In the genomic region with DNA sequence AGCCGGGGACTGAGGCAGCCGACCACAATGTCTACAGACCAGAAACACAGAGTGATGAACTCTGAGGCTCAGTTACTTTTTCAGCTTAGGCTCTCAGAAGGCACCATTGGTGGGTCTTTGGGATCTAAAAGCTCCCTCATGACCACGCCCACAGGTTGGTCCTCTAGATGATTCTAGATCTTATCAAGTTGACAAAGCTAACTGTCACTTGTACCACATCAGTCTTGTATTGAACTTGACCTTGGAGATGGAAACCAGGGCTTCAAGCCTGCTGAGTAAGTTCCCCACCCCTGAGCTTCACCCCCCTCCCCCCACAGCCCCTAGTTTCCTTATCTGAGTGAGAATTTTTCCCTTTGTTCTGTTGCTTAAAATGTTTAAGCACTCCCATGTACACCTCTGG, we compare ENCODE assay signal across 30 mouse cellular contexts. TPM values are rescaled to one million over a fixed set of nuclear protein-coding genes. Genes with fewer than 3 reads are reported as not detected.
A peak's percentile ranks its signal among the peaks of the same experiment; 100 is the strongest.
DNase-seq lines count a peak whose midpoint lies in the region; ATAC-seq lines count a peak whose summit lies in the region.
"Had no signal": no experiment of that assay in that cellular context is flagged by ENCODE, and none has a peak within 500 bp of the region (broad histone marks: within the 10 kb centered on the region; RNA-seq: fewer than 3 reads in every experiment).

No protein-coding gene starts in this region.

- peak; percentile 54 for DNase-seq in midbrain, embryonic 11.5 days (ENCODE audit: low spot score, missing footprints)
- DNase-seq in thymus, postnatal 0 days (ENCODE audit: low spot score), result peak; percentile 56
- no peak for DNase-seq in thymus, postnatal 25 days
- DNase-seq in 416B (ENCODE audit: low read depth), result peak; percentile 41
- DNase-seq in induced T-regulatory cell, adult 2 months (ENCODE audit: low read depth), result peak; percentile 25
- DNase-seq in gastrocnemius, postnatal 14 days, result no peak
- DNase-seq: adrenal gland, adult 2 months; adrenal gland, postnatal 10 days; adrenal gland, postnatal 25 days; cerebellum, adult 11 months; cerebellum, adult 18-20 months; cerebellum, adult 8-10 months; cerebellum, adult 9-11 months; cerebellum, postnatal 14 days; cerebellum, postnatal 36 days; embryo, embryonic 11 days had no signal

- H3K9ac ChIP-seq in midbrain, embryonic 11.5 days (ENCODE audit: low read length), result no peak overlapping the region
- H3K9ac ChIP-seq in midbrain, embryonic 16.5 days (ENCODE audit: low read depth, low read length), result no peak overlapping the region
- H3K9ac ChIP-seq: embryonic facial prominence, embryonic 13.5 days; embryonic facial prominence, embryonic 15.5 days; forebrain, embryonic 12.5 days had no signal

- ATAC-seq in midbrain, embryonic 11.5 days (ENCODE audit: low FRiP score), result no peak
- no peak for ATAC-seq in midbrain, embryonic 16.5 days
- ATAC-seq: activated CD4-positive, CD25-positive, alpha-beta regulatory T cell, adult 4 months; CD4-positive, CD25-positive, alpha-beta regulatory T cell, adult 4 months; forebrain, embryonic 14.5 days; forebrain, embryonic 16.5 days; Patski had no signal

- H3K27me3 ChIP-seq in midbrain, embryonic 11.5 days (ENCODE audit: control insufficient read depth, insufficient read depth, low read length), result no peaks in the 10 kb centered on the region
- no peaks in the 10 kb centered on the region for H3K27me3 ChIP-seq in midbrain, embryonic 16.5 days (ENCODE audit: control insufficient read depth, insufficient read depth, low read depth, low read length)
- H3K27me3 ChIP-seq: embryonic facial prominence, embryonic 15.5 days; forebrain, embryonic 12.5 days; Patski had no signal

- intact Hi-C loops in gastrocnemius, postnatal 14 days (cut with DNase I; ENCODE audit: low total_unique reads), result no loop called here

- no peak overlapping the region for H3K4me3 ChIP-seq in midbrain, embryonic 11.5 days (ENCODE audit: low read depth, low read length)
- H3K4me3 ChIP-seq in midbrain, embryonic 16.5 days (ENCODE audit: low read depth, low read length), result no peak overlapping the region
- H3K4me3 ChIP-seq: embryonic facial prominence, embryonic 13.5 days; embryonic facial prominence, embryonic 15.5 days; erythroblast, embryonic 14.5 days; forebrain, embryonic 10.5 days; forebrain, embryonic 12.5 days had no signal

- WGBS in midbrain, embryonic 11.5 days, result 91% methylated on average over 3 of the region's 3 CpGs
- 89% methylated on average over 3 of the region's 3 CpGs for WGBS in midbrain, embryonic 16.5 days

- no peaks in the 10 kb centered on the region for H3K9me3 ChIP-seq in midbrain, embryonic 11.5 days (ENCODE audit: control insufficient read depth, low read length)
- no peaks in the 10 kb centered on the region for H3K9me3 ChIP-seq in midbrain, embryonic 16.5 days (replicated peaks; ENCODE audit: control insufficient read depth, low read length, poor library complexity, severe bottlenecking)
- H3K9me3 ChIP-seq: embryonic facial prominence, embryonic 13.5 days; embryonic facial prominence, embryonic 15.5 days; forebrain, embryonic 10.5 days; forebrain, embryonic 12.5 days; G1E had no signal

- H3K4me1 ChIP-seq in midbrain, embryonic 11.5 days (ENCODE audit: control insufficient read depth, insufficient read depth, low read length), result peaks cover 6% of the 10 kb centered on the region
- H3K4me1 ChIP-seq in midbrain, embryonic 16.5 days (ENCODE audit: control insufficient read depth, insufficient read depth, low read length), result peaks cover 8% of the 10 kb centered on the region

- no peaks in the 10 kb centered on the region for H3K36me3 ChIP-seq in midbrain, embryonic 11.5 days (ENCODE audit: control insufficient read depth, insufficient read depth, low read length)
- H3K36me3 ChIP-seq in midbrain, embryonic 16.5 days (ENCODE audit: control insufficient read depth, insufficient read depth, low read length), result no peaks in the 10 kb centered on the region
- H3K36me3 ChIP-seq: embryonic facial prominence, embryonic 13.5 days; embryonic facial prominence, embryonic 15.5 days; forebrain, embryonic 10.5 days; forebrain, embryonic 12.5 days; G1E had no signal

- no peak overlapping the region for H3K4me2 ChIP-seq in midbrain, embryonic 11.5 days
- H3K4me2 ChIP-seq in midbrain, embryonic 16.5 days (ENCODE audit: low read length), result no peak overlapping the region
- H3K4me2 ChIP-seq: embryonic facial prominence, embryonic 13.5 days; embryonic facial prominence, embryonic 15.5 days; forebrain, embryonic 12.5 days had no signal

- no peak overlapping the region for H3K27ac ChIP-seq in midbrain, embryonic 11.5 days (ENCODE audit: low read depth, low read length)
- H3K27ac ChIP-seq in midbrain, embryonic 16.5 days (ENCODE audit: low read length), result no peak overlapping the region
- H3K27ac ChIP-seq: embryonic facial prominence, embryonic 13.5 days; embryonic facial prominence, embryonic 15.5 days; forebrain, embryonic 10.5 days; forebrain, embryonic 12.5 days had no signal

RNA-seq across cellular contexts. Expression of gene Syt13, which starts 29.5 kb away (rescaled TPM):
- polyA plus RNA-seq in midbrain, embryonic 11.5 days (2014; fragmentation: Nextera tagmentation; extraction: Ambion mirVana), result 14.7 TPM in 2 replicates
- 112 and 145 TPM in 2 replicates for polyA plus RNA-seq in midbrain, embryonic 16.5 days (2015; fragmentation: Nextera tagmentation; extraction: Ambion mirVana)
- 22.7 and 28.2 TPM in 2 replicates for polyA plus RNA-seq in thymus, postnatal 0 days (2015; fragmentation: Nextera tagmentation; extraction: Ambion mirVana)
- under 1 TPM; 0.18 to 0.27 TPM for total RNA-seq in gastrocnemius, postnatal 14 days (2021)
- total RNA-seq: CH12.LX; common myeloid progenitor, adult 5-6 weeks had no signal
- polyA plus RNA-seq: activated CD4-positive, CD25-positive, alpha-beta regulatory T cell, adult 4 months; CD4-positive, CD25-positive, alpha-beta regulatory T cell, adult 4 months; erythroblast, embryonic 14.5 days; G1E had no signal

Comparison
In these comparisons a context has a peak if more than half of its experiments do, and no peak if none do; other contexts are left out.
1. DNase-seq: peak in midbrain, embryonic 11.5 days (single experiment), thymus, postnatal 0 days (single experiment), 416B (single experiment) and induced T-regulatory cell, adult 2 months (single experiment); none in thymus, postnatal 25 days (single experiment) and gastrocnemius, postnatal 14 days (single experiment).